Comparison of ENCODE assay signal across 10 mouse cellular contexts in the genomic region with DNA sequence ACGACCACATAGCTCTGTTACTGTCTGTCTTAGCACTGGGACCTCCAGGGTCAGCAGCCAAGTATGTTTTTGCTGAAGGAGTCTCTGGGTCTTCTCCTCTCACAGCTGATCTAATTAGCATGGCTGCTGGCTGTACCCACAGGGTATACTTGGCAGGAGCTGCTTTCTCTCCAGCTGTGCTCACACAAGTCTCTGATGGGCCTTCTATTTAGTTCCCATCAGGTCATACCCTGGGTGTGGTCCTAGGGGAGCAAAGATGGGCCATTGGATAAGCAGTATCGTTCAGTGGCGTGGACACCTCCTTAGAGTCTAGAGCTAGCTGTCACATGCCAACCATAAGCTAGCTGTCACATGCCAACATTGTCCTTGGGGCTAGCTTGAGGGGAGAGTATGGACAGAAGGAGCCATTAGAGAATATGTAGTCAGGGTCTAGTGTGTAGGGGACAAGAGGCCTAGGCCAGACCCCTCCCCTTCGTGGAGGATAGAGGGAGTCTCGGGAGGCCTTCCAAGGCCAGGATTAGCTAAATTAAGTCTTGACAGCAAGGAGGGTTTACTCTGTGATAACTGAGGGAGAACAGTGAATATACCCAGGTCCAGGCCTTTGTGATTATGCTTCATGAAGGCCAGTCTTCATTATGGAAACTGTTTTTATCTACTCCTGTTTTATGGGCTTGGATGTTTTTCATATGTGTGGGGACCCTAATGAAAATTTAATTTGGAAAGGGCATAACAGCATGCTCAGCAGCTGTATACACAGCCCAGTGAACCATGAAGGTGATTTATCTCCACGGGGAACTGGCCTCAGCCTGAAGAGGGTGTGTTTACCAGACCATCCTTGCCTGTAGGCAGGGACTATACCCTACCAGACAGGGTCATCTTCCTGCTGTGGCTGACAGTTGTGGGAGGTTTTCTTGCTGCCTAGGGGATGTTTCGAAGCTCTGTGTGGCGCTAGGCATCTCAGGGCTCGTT.
DNase-seq lines count a peak whose midpoint lies in the region; ATAC-seq and TF ChIP-seq lines count a peak whose summit lies in the region.
"Had no signal": no experiment of that assay in that cellular context is flagged by ENCODE, and none has a peak within 500 bp of the region (broad histone marks: within the 10 kb centered on the region; RNA-seq: fewer than 3 reads in every experiment).

No protein-coding gene starts in this region.

- no peaks in the 10 kb centered on the region for H3K79me2 ChIP-seq in CH12.LX (replicated peaks; ENCODE audit: control insufficient read depth, extremely low read depth, insufficient read depth, poor library complexity, severe bottlenecking)

- H3K27me3 ChIP-seq in CH12.LX (replicated peaks): no peaks in the 10 kb centered on the region
- no peaks in the 10 kb centered on the region for H3K27me3 ChIP-seq in embryonic facial prominence, embryonic 10.5 days (replicated peaks; ENCODE audit: low read depth, poor library complexity, severe bottlenecking)
- no peaks in the 10 kb centered on the region for H3K27me3 ChIP-seq in midbrain, embryonic 13.5 days
- H3K27me3 ChIP-seq in intestine, embryonic 16.5 days (replicated peaks; ENCODE audit: control insufficient read depth, insufficient read depth, low read length): no peaks in the 10 kb centered on the region

- intact Hi-C loops in heart, postnatal 36 days (cut with DNase I): no loop called here

- dilution Hi-C loops in CH12.LX (cut with MboI; ENCODE audit: extremely low pct_ligation_motif_present, extremely low pct_unique_long_range_greater_than_20kb, low sequenced_read_pairs): no loop called here

- in situ Hi-C loops in CH12.LX (cut with MboI; ENCODE audit: low pct_ligation_motif_present, low pct_unique_long_range_greater_than_20kb, low sequenced_read_pairs): no loop called here

- no peaks in the 10 kb centered on the region for H3K9me3 ChIP-seq in CH12.LX (replicated peaks; ENCODE audit: low read length)
- no peaks in the 10 kb centered on the region for H3K9me3 ChIP-seq in embryonic facial prominence, embryonic 10.5 days
- H3K9me3 ChIP-seq in midbrain, embryonic 13.5 days: no peaks in the 10 kb centered on the region
- H3K9me3 ChIP-seq in intestine, embryonic 16.5 days (ENCODE audit: control insufficient read depth, low read length): no peaks in the 10 kb centered on the region

- peaks cover 21 to 33% of the 10 kb centered on the region in 2 experiments for H3K4me1 ChIP-seq in CH12.LX (ENCODE audit: control insufficient read depth in 1 of 2, insufficient read depth in 2 of 2)
- peaks cover 7% of the 10 kb centered on the region for H3K4me1 ChIP-seq in embryonic facial prominence, embryonic 10.5 days
- peaks cover 17% of the 10 kb centered on the region for H3K4me1 ChIP-seq in midbrain, embryonic 13.5 days (replicated peaks)
- no peaks in the 10 kb centered on the region for H3K4me1 ChIP-seq in intestine, embryonic 16.5 days (ENCODE audit: control insufficient read depth, insufficient read depth, low read length)

- peak; percentile 38 to 44 for DNase-seq in heart, adult 18-20 months
- no peak for DNase-seq in heart, postnatal 36 days
- peak; percentile 33 for DNase-seq in CH12.LX (ENCODE audit: extremely low read depth)
- no peak for DNase-seq in embryonic facial prominence, embryonic 10.5 days (ENCODE audit: low spot score)
- no peak for DNase-seq in ovary, adult 18-20 months (ENCODE audit: low spot score)
- DNase-seq in thymus, postnatal 4 days: no peak
- DNase-seq: adrenal gland, postnatal 10 days had no signal

- H3K4me2 ChIP-seq in CH12.LX (ENCODE audit: insufficient read depth, low read depth, poor library complexity, severe bottlenecking): no peak overlapping the region
- no peak overlapping the region for H3K4me2 ChIP-seq in midbrain, embryonic 13.5 days (replicated peaks)
- no peak overlapping the region for H3K4me2 ChIP-seq in intestine, embryonic 16.5 days (ENCODE audit: low read depth, low read length)
- H3K4me2 ChIP-seq: heart, embryonic 11.5 days had no signal

- TF ChIP-seq RAD21 in CH12.LX (IDR thresholded peaks at IDR 0.05; ENCODE audit: low read depth, low read length): no peak

- ATAC-seq in midbrain, embryonic 13.5 days: peak; percentile 86
- no peak for ATAC-seq in intestine, embryonic 16.5 days

- TF ChIP-seq EP300 in CH12.LX (IDR thresholded peaks at IDR 0.05; ENCODE audit: low read length): no peak

- H3K36me3 ChIP-seq in CH12.LX (replicated peaks in 1 of 2; ENCODE audit: control insufficient read depth in 1 of 2, insufficient read depth in 1 of 2, low read length in 1 of 2): peaks cover 0 to 2% of the 10 kb centered on the region in 2 experiments
- H3K36me3 ChIP-seq in embryonic facial prominence, embryonic 10.5 days (replicated peaks): no peaks in the 10 kb centered on the region
- no peaks in the 10 kb centered on the region for H3K36me3 ChIP-seq in midbrain, embryonic 13.5 days
- no peaks in the 10 kb centered on the region for H3K36me3 ChIP-seq in intestine, embryonic 16.5 days (ENCODE audit: control insufficient read depth, insufficient read depth, low read length)

- no peak for TF ChIP-seq CTCF in CH12.LX (conservative IDR thresholded peaks at IDR 0.05 in 1 of 2, IDR thresholded peaks at IDR 0.05 in 1 of 2; ENCODE audit: low read depth in 2 of 2, low read length in 2 of 2)

- H3K9ac ChIP-seq in CH12.LX (ENCODE audit: insufficient read depth, low read depth): peak overlapping the region; percentile 57; the same call in 1 of the 2 replicates
- H3K9ac ChIP-seq in midbrain, embryonic 13.5 days (replicated peaks): no peak overlapping the region
- no peak overlapping the region for H3K9ac ChIP-seq in intestine, embryonic 16.5 days (ENCODE audit: low read depth, low read length)

- 54% methylated on average over 9 of the region's 9 CpGs for WGBS in embryonic facial prominence, embryonic 10.5 days
- 36% methylated on average over 9 of the region's 9 CpGs for WGBS in midbrain, embryonic 13.5 days
- WGBS in intestine, embryonic 16.5 days: 58% methylated on average over 9 of the region's 9 CpGs

- TF ChIP-seq POLR2A in CH12.LX (IDR thresholded peaks at IDR 0.05; ENCODE audit: low read depth, low read length): no peak

- peak overlapping the region; percentile 48 for H3K27ac ChIP-seq in CH12.LX (ENCODE audit: insufficient read depth, low read depth)
- peak overlapping the region; percentile 14; the same call in 1 of the 2 replicates for H3K27ac ChIP-seq in embryonic facial prominence, embryonic 10.5 days (replicated peaks)
- H3K27ac ChIP-seq in midbrain, embryonic 13.5 days: no peak overlapping the region
- no peak overlapping the region; the same call in 1 of the 2 replicates for H3K27ac ChIP-seq in intestine, embryonic 16.5 days (ENCODE audit: low read length)

- H3K4me3 ChIP-seq in CH12.LX (replicated peaks in 1 of 3; ENCODE audit: low read depth in 2 of 3, low read length in 2 of 3, poor library complexity in 1 of 3): no peak overlapping the region
- H3K4me3 ChIP-seq in embryonic facial prominence, embryonic 10.5 days: no peak overlapping the region
- no peak overlapping the region for H3K4me3 ChIP-seq in midbrain, embryonic 13.5 days (replicated peaks)
- H3K4me3 ChIP-seq in intestine, embryonic 16.5 days (ENCODE audit: low read length): no peak overlapping the region

TF ChIP-seq in CH12.LX, 34 proteins besides CTCF, POLR2A, EP300 and RAD21:
- TF ChIP-seq SIN3A (IDR thresholded peaks at IDR 0.05; ENCODE audit: low read length) (no peak), USF1 (IDR thresholded peaks at IDR 0.05; ENCODE audit: low read depth, low read length) (no peak), TBP (conservative IDR thresholded peaks at IDR 0.05; ENCODE audit: low read depth, low read length) (no peak), CHD1 (IDR thresholded peaks at IDR 0.05; ENCODE audit: low read depth, low read length) (no peak), JUND (conservative IDR thresholded peaks at IDR 0.05; ENCODE audit: low read depth, low read length) (no peak), MAX (IDR thresholded peaks at IDR 0.05; ENCODE audit: low read length) (no peak), ELF1 (IDR thresholded peaks at IDR 0.05; ENCODE audit: low read depth, low read length) (no peak), PAX5 (IDR thresholded peaks at IDR 0.05; ENCODE audit: low read length) (no peak), MEF2A (IDR thresholded peaks at IDR 0.05; ENCODE audit: borderline replicate concordance, low read depth, low read length) (no peak), ZMIZ1 (IDR thresholded peaks at IDR 0.05; ENCODE audit: low read depth, low read length) (no peak), HCFC1 (IDR thresholded peaks at IDR 0.05; ENCODE audit: low read depth, low read length) (no peak), MXI1 (IDR thresholded peaks at IDR 0.05; ENCODE audit: low read depth, low read length) (no peak), ETS1 (conservative IDR thresholded peaks at IDR 0.05; ENCODE audit: low read depth, low read length) (no peak), NRF1 (IDR thresholded peaks at IDR 0.05; ENCODE audit: low read depth, low read length) (no peak), RCOR1 (conservative IDR thresholded peaks at IDR 0.05; ENCODE audit: low read depth, low read length) (no peak), UBTF (IDR thresholded peaks at IDR 0.05; ENCODE audit: low read depth, low read length) (no peak), KAT2A (IDR thresholded peaks at IDR 0.05; ENCODE audit: insufficient replicate concordance, low read length) (no peak), BHLHE40 (IDR thresholded peaks at IDR 0.05; ENCODE audit: low read depth, low read length) (no peak), TCF12 (IDR thresholded peaks at IDR 0.05; ENCODE audit: low read depth, low read length) (no peak), GABPA (IDR thresholded peaks at IDR 0.05; ENCODE audit: insufficient replicate concordance, low read depth, low read length) (no peak)

Comparison
In these comparisons a context has a peak if more than half of its experiments do, and no peak if none do; other contexts are left out.
1. DNase-seq: peak in heart, adult 18-20 months (2 of 2) and CH12.LX (single experiment); none in heart, postnatal 36 days (0 of 2), embryonic facial prominence, embryonic 10.5 days (single experiment), ovary, adult 18-20 months (single experiment) and thymus, postnatal 4 days (single experiment).
2. H3K27ac ChIP-seq: peak in CH12.LX (single experiment) and embryonic facial prominence, embryonic 10.5 days (single experiment); none in midbrain, embryonic 13.5 days (single experiment) and intestine, embryonic 16.5 days (single experiment).